30 mouse cellular contexts compared by ENCODE assay signal in genomic region chr11:5914940-5915339, GRCm38 (mm10). TPM values are rescaled to one million over a fixed set of nuclear protein-coding genes. Genes with fewer than 3 reads are reported as not detected.
DNase-seq lines count a peak whose midpoint lies in the region; ATAC-seq lines count a peak whose summit lies in the region.
"Had no signal": no experiment of that assay in that cellular context is flagged by ENCODE, and none has a peak within 500 bp of the region (broad histone marks: within the 10 kb centered on the region; RNA-seq: fewer than 3 reads in every experiment).

No protein-coding gene starts in this region.

- H3K27me3 ChIP-seq in embryonic facial prominence, embryonic 13.5 days = peaks cover 4% of the 10 kb centered on the region; the same call in 1 of the 2 replicates
- peaks cover 8% of the 10 kb centered on the region; the same call in 1 of the 2 replicates for H3K27me3 ChIP-seq in embryonic facial prominence, embryonic 10.5 days (replicated peaks; ENCODE audit: low read depth, poor library complexity, severe bottlenecking)
- peaks cover 8% of the 10 kb centered on the region; the same call in 1 of the 2 replicates for H3K27me3 ChIP-seq in heart, embryonic 10.5 days (ENCODE audit: insufficient read depth, poor library complexity, severe bottlenecking)
- no peaks in the 10 kb centered on the region for H3K27me3 ChIP-seq in liver, embryonic 16.5 days (ENCODE audit: control insufficient read depth, insufficient read depth, low read depth, low read length)
- H3K27me3 ChIP-seq in liver, embryonic 11.5 days (replicated peaks; ENCODE audit: control insufficient read depth, insufficient read depth, low read length) = 0 out of 2 replicates have a peak, but pooled peaks cover 3% of the 10 kb centered on the region
- H3K27me3 ChIP-seq in limb, embryonic 10.5 days (ENCODE audit: low read depth, poor library complexity, severe bottlenecking) = peaks cover 14% of the 10 kb centered on the region; the same call in 1 of the 2 replicates
- H3K27me3 ChIP-seq: hindbrain, embryonic 15.5 days; intestine, embryonic 15.5 days; limb, embryonic 13.5 days; stomach, embryonic 15.5 days had no signal

- H3K9ac ChIP-seq in embryonic facial prominence, embryonic 13.5 days = 0 out of 2 replicates have a peak overlapping the region, but pooled peaks have one; percentile 40
- H3K9ac ChIP-seq in liver, embryonic 16.5 days (ENCODE audit: low read depth, low read length) = no peak overlapping the region
- no peak overlapping the region for H3K9ac ChIP-seq in liver, embryonic 11.5 days (ENCODE audit: low read depth, low read length)
- H3K9ac ChIP-seq: hindbrain, embryonic 15.5 days; intestine, embryonic 15.5 days; limb, embryonic 13.5 days; stomach, embryonic 15.5 days had no signal

- no peaks in the 10 kb centered on the region for H3K36me3 ChIP-seq in embryonic facial prominence, embryonic 13.5 days
- H3K36me3 ChIP-seq in embryonic facial prominence, embryonic 10.5 days (replicated peaks) = no peaks in the 10 kb centered on the region
- H3K36me3 ChIP-seq in heart, embryonic 10.5 days = no peaks in the 10 kb centered on the region
- H3K36me3 ChIP-seq in liver, embryonic 16.5 days (ENCODE audit: control insufficient read depth, insufficient read depth) = no peaks in the 10 kb centered on the region
- H3K36me3 ChIP-seq in liver, embryonic 11.5 days (ENCODE audit: control insufficient read depth, insufficient read depth, low read length) = no peaks in the 10 kb centered on the region
- H3K36me3 ChIP-seq in limb, embryonic 10.5 days = no peaks in the 10 kb centered on the region
- H3K36me3 ChIP-seq: forebrain, embryonic 10.5 days; hindbrain, embryonic 15.5 days; intestine, embryonic 15.5 days; limb, embryonic 13.5 days; stomach, embryonic 15.5 days had no signal

- intact Hi-C loops in heart, postnatal 36 days (cut with DNase I) = no loop called here

- no peak for DNase-seq in embryonic facial prominence, embryonic 10.5 days (ENCODE audit: low spot score)
- DNase-seq in heart, embryonic 10.5 days (ENCODE audit: low spot score) = no peak
- DNase-seq in heart, postnatal 36 days = no peak
- DNase-seq in liver, embryonic 11.5 days (ENCODE audit: low spot score) = no peak
- peak; percentile 24 for DNase-seq in limb, embryonic 10.5 days (ENCODE audit: low spot score)
- no peak for DNase-seq in embryo, embryonic 10 days (ENCODE audit: low spot score)
- DNase-seq: cerebellum, adult 11-12 months; heart, postnatal 4 days; kidney, adult 8-10 months; kidney, postnatal 10 days; lung, adult 2 months; lung, postnatal 14 days; midbrain, embryonic 14.5 days; right cerebral cortex, postnatal 4 days; thymus, adult 2 months; thymus, postnatal 4 days had no signal

- no peaks in the 10 kb centered on the region; the same call in 1 of the 2 replicates for H3K9me3 ChIP-seq in embryonic facial prominence, embryonic 13.5 days
- H3K9me3 ChIP-seq in embryonic facial prominence, embryonic 10.5 days = no peaks in the 10 kb centered on the region
- no peaks in the 10 kb centered on the region for H3K9me3 ChIP-seq in heart, embryonic 10.5 days
- no peaks in the 10 kb centered on the region for H3K9me3 ChIP-seq in liver, embryonic 16.5 days (replicated peaks; ENCODE audit: control insufficient read depth, low read length)
- H3K9me3 ChIP-seq in liver, embryonic 11.5 days (ENCODE audit: control insufficient read depth, low read length) = no peaks in the 10 kb centered on the region
- H3K9me3 ChIP-seq in limb, embryonic 10.5 days (replicated peaks) = no peaks in the 10 kb centered on the region
- H3K9me3 ChIP-seq: forebrain, embryonic 10.5 days; hindbrain, embryonic 15.5 days; intestine, embryonic 15.5 days; limb, embryonic 13.5 days; stomach, embryonic 15.5 days had no signal

- 0 out of 2 replicates have a peak, but pooled peaks cover 3% of the 10 kb centered on the region for H3K4me1 ChIP-seq in embryonic facial prominence, embryonic 13.5 days
- no peaks in the 10 kb centered on the region for H3K4me1 ChIP-seq in embryonic facial prominence, embryonic 10.5 days
- H3K4me1 ChIP-seq in heart, embryonic 10.5 days = peaks cover 28% of the 10 kb centered on the region
- peaks cover under 1% of the 10 kb centered on the region; the same call in 1 of the 2 replicates for H3K4me1 ChIP-seq in liver, embryonic 16.5 days (ENCODE audit: control insufficient read depth, low read depth, low read length)
- 0 out of 2 replicates have a peak, but pooled peaks cover 1% of the 10 kb centered on the region for H3K4me1 ChIP-seq in liver, embryonic 11.5 days (replicated peaks; ENCODE audit: control insufficient read depth, insufficient read depth, low read length)
- peaks cover 4% of the 10 kb centered on the region; the same call in 1 of the 2 replicates for H3K4me1 ChIP-seq in limb, embryonic 10.5 days
- H3K4me1 ChIP-seq: forebrain, embryonic 10.5 days; hindbrain, embryonic 15.5 days; stomach, embryonic 15.5 days had no signal

- no peak overlapping the region for H3K4me2 ChIP-seq in embryonic facial prominence, embryonic 13.5 days
- no peak overlapping the region for H3K4me2 ChIP-seq in liver, embryonic 16.5 days (ENCODE audit: low read depth, low read length)
- no peak overlapping the region for H3K4me2 ChIP-seq in liver, embryonic 11.5 days
- H3K4me2 ChIP-seq: hindbrain, embryonic 15.5 days; intestine, embryonic 15.5 days; limb, embryonic 13.5 days; stomach, embryonic 15.5 days had no signal

- no peak overlapping the region for H3K27ac ChIP-seq in embryonic facial prominence, embryonic 13.5 days
- no peak overlapping the region; the same call in 1 of the 2 replicates for H3K27ac ChIP-seq in embryonic facial prominence, embryonic 10.5 days (replicated peaks)
- 0 out of 2 replicates have a peak overlapping the region, but pooled peaks have one; percentile 5 for H3K27ac ChIP-seq in heart, embryonic 10.5 days
- H3K27ac ChIP-seq in liver, embryonic 16.5 days (ENCODE audit: low read length) = no peak overlapping the region
- no peak overlapping the region for H3K27ac ChIP-seq in liver, embryonic 11.5 days (ENCODE audit: low read depth, low read length)
- H3K27ac ChIP-seq in limb, embryonic 10.5 days = no peak overlapping the region
- H3K27ac ChIP-seq: forebrain, embryonic 10.5 days; hindbrain, embryonic 15.5 days; intestine, embryonic 15.5 days; limb, embryonic 13.5 days; stomach, embryonic 15.5 days had no signal

- ATAC-seq in embryonic facial prominence, embryonic 13.5 days (ENCODE audit: insufficient number of reproducible peaks, insufficient read depth, low FRiP score, low TSS enrichment, low read depth) = no peak
- ATAC-seq in liver, embryonic 16.5 days (ENCODE audit: low read depth) = peak; percentile 37; the same call in 1 of the 2 replicates
- ATAC-seq in liver, embryonic 11.5 days (replicated peaks; ENCODE audit: low FRiP score) = no peak
- ATAC-seq: forebrain, embryonic 16.5 days; intestine, embryonic 15.5 days had no signal

- 60% methylated on average over 5 of the region's 5 CpGs for WGBS in embryonic facial prominence, embryonic 13.5 days
- 63% methylated on average over 5 of the region's 5 CpGs for WGBS in embryonic facial prominence, embryonic 10.5 days
- WGBS in heart, embryonic 10.5 days = 39% methylated on average over 5 of the region's 5 CpGs
- 32% methylated on average over 5 of the region's 5 CpGs for WGBS in liver, embryonic 16.5 days (ENCODE audit: insufficient replicate concordance)
- WGBS in liver, embryonic 11.5 days = 51% methylated on average over 5 of the region's 5 CpGs
- WGBS in limb, embryonic 10.5 days = 60% methylated on average over 5 of the region's 5 CpGs

- H3K4me3 ChIP-seq in embryonic facial prominence, embryonic 13.5 days = no peak overlapping the region
- H3K4me3 ChIP-seq in embryonic facial prominence, embryonic 10.5 days = no peak overlapping the region
- H3K4me3 ChIP-seq in heart, embryonic 10.5 days = no peak overlapping the region
- no peak overlapping the region for H3K4me3 ChIP-seq in liver, embryonic 16.5 days (ENCODE audit: low read depth, low read length)
- no peak overlapping the region for H3K4me3 ChIP-seq in liver, embryonic 11.5 days (ENCODE audit: low read depth, low read length)
- no peak overlapping the region for H3K4me3 ChIP-seq in limb, embryonic 10.5 days
- H3K4me3 ChIP-seq: forebrain, embryonic 10.5 days; hindbrain, embryonic 15.5 days; intestine, embryonic 15.5 days; limb, embryonic 13.5 days; stomach, embryonic 15.5 days had no signal

RNA-seq across cellular contexts. Expression of gene Myl7, which starts 16.4 kb away (rescaled TPM):
- 1.3 and 10.3 TPM in 2 replicates for polyA plus RNA-seq in embryonic facial prominence, embryonic 13.5 days (2015; fragmentation: Nextera tagmentation; extraction: Ambion mirVana)
- polyA plus RNA-seq in embryonic facial prominence, embryonic 10.5 days (2016; fragmentation: Nextera tagmentation; extraction: Ambion mirVana) = 5.4 and 23.9 TPM in 2 replicates
- 6,952 and 8,117 TPM in 2 replicates for polyA plus RNA-seq in heart, embryonic 10.5 days (2016; fragmentation: Nextera tagmentation; extraction: Ambion mirVana)
- total RNA-seq in heart, postnatal 36 days (2021) = 100 to 1,000 TPM; 502 to 735 TPM
- 4.3 and 4.8 TPM in 2 replicates for polyA plus RNA-seq in liver, embryonic 16.5 days (2015; fragmentation: Nextera tagmentation; extraction: Ambion mirVana)
- polyA plus RNA-seq in liver, embryonic 11.5 days (2014; fragmentation: Nextera tagmentation; extraction: Ambion mirVana) = 73.1 and 156 TPM in 2 replicates
- 6.8 and 8.0 TPM in 2 replicates for polyA plus RNA-seq in limb, embryonic 10.5 days (2016; fragmentation: Nextera tagmentation; extraction: Ambion mirVana)
- total RNA-seq: adrenal gland, adult 18-20 months; granulocyte monocyte progenitor cell, adult 5-6 weeks; layer of hippocampus, postnatal 25 days; left cerebral cortex, postnatal 10 days; megakaryocyte progenitor cell, adult 5-6 weeks had no signal
- polyA plus RNA-seq: forebrain, embryonic 16.5 days; midbrain, embryonic 14.5 days; neural tube, embryonic 14.5 days had no signal

RNA-seq across cellular contexts. Expression of gene Gck, which starts 34.9 kb away (rescaled TPM):
- 2.1 and 2.4 TPM in 2 replicates for polyA plus RNA-seq in embryonic facial prominence, embryonic 13.5 days (2015; fragmentation: Nextera tagmentation; extraction: Ambion mirVana)
- 1.9 and 2.8 TPM in 2 replicates for polyA plus RNA-seq in embryonic facial prominence, embryonic 10.5 days (2016; fragmentation: Nextera tagmentation; extraction: Ambion mirVana)
- polyA plus RNA-seq in heart, embryonic 10.5 days (2016; fragmentation: Nextera tagmentation; extraction: Ambion mirVana) = 2.1 and 2.6 TPM in 2 replicates
- 10 to 100 TPM in 1 of 2 experiments, 1 to 10 TPM in 1; 3.4 to 18.5 TPM for total RNA-seq in heart, postnatal 36 days (2021)
- 0.48 and 0.57 TPM in 2 replicates for polyA plus RNA-seq in liver, embryonic 16.5 days (2015; fragmentation: Nextera tagmentation; extraction: Ambion mirVana)
- 0.35 and 0.45 TPM in 2 replicates for polyA plus RNA-seq in liver, embryonic 11.5 days (2014; fragmentation: Nextera tagmentation; extraction: Ambion mirVana)
- polyA plus RNA-seq in limb, embryonic 10.5 days (2016; fragmentation: Nextera tagmentation; extraction: Ambion mirVana) = 0.55 and 1.3 TPM in 2 replicates
- total RNA-seq: granulocyte monocyte progenitor cell, adult 5-6 weeks; heart, postnatal 4 days; megakaryocyte progenitor cell, adult 5-6 weeks had no signal

RNA-seq across cellular contexts. Expression of gene Pold2, which starts 36.8 kb away (rescaled TPM):
- polyA plus RNA-seq in embryonic facial prominence, embryonic 13.5 days (2015; fragmentation: Nextera tagmentation; extraction: Ambion mirVana) = 110 and 138 TPM in 2 replicates
- polyA plus RNA-seq in embryonic facial prominence, embryonic 10.5 days (2016; fragmentation: Nextera tagmentation; extraction: Ambion mirVana) = 155 and 161 TPM in 2 replicates
- polyA plus RNA-seq in heart, embryonic 10.5 days (2016; fragmentation: Nextera tagmentation; extraction: Ambion mirVana) = 140 and 162 TPM in 2 replicates
- 10 to 100 TPM; 36.1 to 38.7 TPM for total RNA-seq in heart, postnatal 36 days (2021)
- polyA plus RNA-seq in liver, embryonic 16.5 days (2015; fragmentation: Nextera tagmentation; extraction: Ambion mirVana) = 51.8 and 52.5 TPM in 2 replicates
- 151 and 158 TPM in 2 replicates for polyA plus RNA-seq in liver, embryonic 11.5 days (2014; fragmentation: Nextera tagmentation; extraction: Ambion mirVana)
- 165 and 175 TPM in 2 replicates for polyA plus RNA-seq in limb, embryonic 10.5 days (2016; fragmentation: Nextera tagmentation; extraction: Ambion mirVana)

RNA-seq across cellular contexts. Expression of gene Ykt6, which starts 40.6 kb away (rescaled TPM):
- 58.7 and 66.0 TPM in 2 replicates for polyA plus RNA-seq in embryonic facial prominence, embryonic 13.5 days (2015; fragmentation: Nextera tagmentation; extraction: Ambion mirVana)
- polyA plus RNA-seq in embryonic facial prominence, embryonic 10.5 days (2016; fragmentation: Nextera tagmentation; extraction: Ambion mirVana) = 56.0 and 56.8 TPM in 2 replicates
- 48.1 and 56.7 TPM in 2 replicates for polyA plus RNA-seq in heart, embryonic 10.5 days (2016; fragmentation: Nextera tagmentation; extraction: Ambion mirVana)
- total RNA-seq in heart, postnatal 36 days (2021) = 10 to 100 TPM; 60.5 to 66.3 TPM
- polyA plus RNA-seq in liver, embryonic 16.5 days (2015; fragmentation: Nextera tagmentation; extraction: Ambion mirVana) = 16.8 and 17.7 TPM in 2 replicates
- polyA plus RNA-seq in liver, embryonic 11.5 days (2014; fragmentation: Nextera tagmentation; extraction: Ambion mirVana) = 18.4 TPM in 2 replicates
- polyA plus RNA-seq in limb, embryonic 10.5 days (2016; fragmentation: Nextera tagmentation; extraction: Ambion mirVana) = 55.5 and 65.5 TPM in 2 replicates

RNA-seq across cellular contexts. Expression of gene Aebp1, which starts 53.2 kb away (rescaled TPM):
- polyA plus RNA-seq in embryonic facial prominence, embryonic 13.5 days (2015; fragmentation: Nextera tagmentation; extraction: Ambion mirVana) = 32.9 and 38.7 TPM in 2 replicates
- polyA plus RNA-seq in embryonic facial prominence, embryonic 10.5 days (2016; fragmentation: Nextera tagmentation; extraction: Ambion mirVana) = 9.0 TPM in 2 replicates
- 22.4 and 25.7 TPM in 2 replicates for polyA plus RNA-seq in heart, embryonic 10.5 days (2016; fragmentation: Nextera tagmentation; extraction: Ambion mirVana)
- 10 to 100 TPM; 17.3 to 27.3 TPM for total RNA-seq in heart, postnatal 36 days (2021)
- polyA plus RNA-seq in liver, embryonic 16.5 days (2015; fragmentation: Nextera tagmentation; extraction: Ambion mirVana) = 8.3 and 9.7 TPM in 2 replicates
- polyA plus RNA-seq in liver, embryonic 11.5 days (2014; fragmentation: Nextera tagmentation; extraction: Ambion mirVana) = 11.3 TPM in 2 replicates
- 8.2 TPM in 2 replicates for polyA plus RNA-seq in limb, embryonic 10.5 days (2016; fragmentation: Nextera tagmentation; extraction: Ambion mirVana)
- total RNA-seq: granulocyte monocyte progenitor cell, adult 5-6 weeks; megakaryocyte progenitor cell, adult 5-6 weeks had no signal

Comparison
In these comparisons a context has a peak if more than half of its experiments do, and no peak if none do; other contexts are left out.
1. RNA of gene Myl7, which starts 16.4 kb away (polyA plus RNA-seq): 6,952 to 8,117 TPM in heart, embryonic 10.5 days; 73.1 to 156 TPM in liver, embryonic 11.5 days, 6.8 to 8.0 TPM in limb, embryonic 10.5 days, 5.4 to 23.9 TPM in embryonic facial prominence, embryonic 10.5 days, 4.3 to 4.8 TPM in liver, embryonic 16.5 days and 1.3 to 10.3 TPM in embryonic facial prominence, embryonic 13.5 days; every median in the first group is over 10 times any median in the second.